ENCODE assay signal across 8 mouse cellular contexts in genomic region chr10:117223758-117224101, GRCm38 (mm10). TPM values are rescaled to one million over a fixed set of nuclear protein-coding genes. Genes with fewer than 3 reads are reported as not detected.
DNase-seq lines count a peak whose midpoint lies in the region; ATAC-seq and TF ChIP-seq lines count a peak whose summit lies in the region.

No protein-coding gene starts in this region.

- no peak for TF ChIP-seq CTCF in cerebellum, adult 2 months (IDR thresholded peaks at IDR 0.05; ENCODE audit: borderline replicate concordance, insufficient read depth, low read depth, low read length)
- no peak for TF ChIP-seq CTCF in spleen, adult 2 months (IDR thresholded peaks at IDR 0.05; ENCODE audit: extremely low read depth, insufficient read depth, insufficient read length, insufficient replicate concordance)
- TF ChIP-seq CTCF in stomach, postnatal 0 days (IDR thresholded peaks at IDR 0.05; ENCODE audit: low read depth): no peak

- H3K27ac ChIP-seq in cerebellum, adult 2 months (ENCODE audit: insufficient read depth, low read length): no peak overlapping the region
- H3K27ac ChIP-seq in spleen, adult 2 months (ENCODE audit: insufficient read depth, low read length): no peak overlapping the region
- H3K27ac ChIP-seq in liver, embryonic 11.5 days (ENCODE audit: low read depth, low read length): no peak overlapping the region
- H3K27ac ChIP-seq in stomach, postnatal 0 days (replicated peaks): peak overlapping the region; percentile 99; the same call in 1 of the 2 replicates

- TF ChIP-seq POLR2A in cerebellum, adult 2 months (IDR thresholded peaks at IDR 0.05; ENCODE audit: borderline replicate concordance, insufficient read depth, low read length): no peak
- TF ChIP-seq POLR2A in spleen, adult 2 months (IDR thresholded peaks at IDR 0.05; ENCODE audit: low read depth, low read length): no peak

- H3K4me3 ChIP-seq in cerebellum, adult 2 months (replicated peaks; ENCODE audit: insufficient read depth, low read depth, low read length): peak overlapping the region; percentile 74
- H3K4me3 ChIP-seq in spleen, adult 2 months (ENCODE audit: extremely low read depth, insufficient read depth, insufficient read length): peak overlapping the region; percentile 75
- peak overlapping the region; percentile 67 for H3K4me3 ChIP-seq in liver, embryonic 11.5 days (ENCODE audit: low read depth, low read length)
- H3K4me3 ChIP-seq in stomach, postnatal 0 days (ENCODE audit: low read depth, low read length): peak overlapping the region; percentile 84

- peak overlapping the region; percentile 95 for H3K9ac ChIP-seq in liver, embryonic 11.5 days (ENCODE audit: low read depth, low read length)
- H3K9ac ChIP-seq in stomach, postnatal 0 days (ENCODE audit: low read length): peak overlapping the region; percentile 96

- H3K9me3 ChIP-seq in liver, embryonic 11.5 days (ENCODE audit: control insufficient read depth, low read length): no peaks in the 10 kb centered on the region
- H3K9me3 ChIP-seq in stomach, postnatal 0 days (ENCODE audit: control insufficient read depth, low read length): no peaks in the 10 kb centered on the region

- H3K4me1 ChIP-seq in cerebellum, adult 2 months (ENCODE audit: control insufficient read depth, insufficient read depth, low read length): 0 out of 2 replicates have a peak, but pooled peaks cover 2% of the 10 kb centered on the region
- no peaks in the 10 kb centered on the region for H3K4me1 ChIP-seq in spleen, adult 2 months (ENCODE audit: control insufficient read depth, insufficient read depth, insufficient read length)
- peaks cover 12% of the 10 kb centered on the region for H3K4me1 ChIP-seq in liver, embryonic 11.5 days (replicated peaks; ENCODE audit: control insufficient read depth, insufficient read depth, low read length)
- 0 out of 2 replicates have a peak, but pooled peaks cover 3% of the 10 kb centered on the region for H3K4me1 ChIP-seq in stomach, postnatal 0 days (replicated peaks; ENCODE audit: control insufficient read depth, insufficient read depth)

- no peaks in the 10 kb centered on the region for H3K27me3 ChIP-seq in cerebellum, adult 2 months (ENCODE audit: control insufficient read depth, insufficient read depth, low read length)
- no peaks in the 10 kb centered on the region for H3K27me3 ChIP-seq in spleen, adult 2 months (ENCODE audit: control insufficient read depth, insufficient read depth, low read length)
- H3K27me3 ChIP-seq in liver, embryonic 11.5 days (replicated peaks; ENCODE audit: control insufficient read depth, insufficient read depth, low read length): no peaks in the 10 kb centered on the region
- no peaks in the 10 kb centered on the region for H3K27me3 ChIP-seq in stomach, postnatal 0 days (ENCODE audit: control insufficient read depth, insufficient read depth, low read length)

- TF ChIP-seq EP300 in stomach, postnatal 0 days (optimal IDR thresholded peaks at IDR 0.05): no peak

- peak overlapping the region; percentile 74 for H3K4me2 ChIP-seq in liver, embryonic 11.5 days
- H3K4me2 ChIP-seq in stomach, postnatal 0 days (replicated peaks; ENCODE audit: low read depth): peak overlapping the region; percentile 75

- WGBS in cerebellum, adult 2 months: 0% methylated on average over 9 of the region's 9 CpGs
- WGBS in spleen, adult 2 months: 3% methylated on average over 9 of the region's 9 CpGs
- under 1% methylated on average over 9 of the region's 9 CpGs for WGBS in liver, embryonic 11.5 days
- 0% methylated on average over 9 of the region's 9 CpGs for WGBS in stomach, postnatal 0 days

- peak; percentile 33; the same call in 1 of the 2 replicates for ATAC-seq in liver, embryonic 11.5 days (replicated peaks; ENCODE audit: low FRiP score)
- ATAC-seq in stomach, postnatal 0 days (ENCODE audit: low FRiP score, low TSS enrichment): no peak

- H3K36me3 ChIP-seq in spleen, adult 2 months (ENCODE audit: control insufficient read depth, insufficient read depth, low read length): peaks cover 19% of the 10 kb centered on the region
- peaks cover 25% of the 10 kb centered on the region; the same call in 1 of the 2 replicates for H3K36me3 ChIP-seq in liver, embryonic 11.5 days (ENCODE audit: control insufficient read depth, insufficient read depth, low read length)
- H3K36me3 ChIP-seq in stomach, postnatal 0 days (ENCODE audit: control insufficient read depth, insufficient read depth, low read length): peaks cover 7% of the 10 kb centered on the region; the same call in 1 of the 2 replicates

- DNase-seq in cerebellum, adult 2 months: no peak
- no peak for DNase-seq in cerebellum, postnatal 14 days
- DNase-seq in spleen, adult 2 months (ENCODE audit: low read depth in 1 of 2, low spot score in 2 of 2): no peak
- DNase-seq in spleen, postnatal 4 days (ENCODE audit: low spot score in 2 of 2): no peak
- DNase-seq in liver, embryonic 11.5 days (ENCODE audit: low spot score): no peak
- DNase-seq in stomach, postnatal 0 days (ENCODE audit: low spot score): no peak
- DNase-seq in layer of hippocampus, postnatal 25 days (ENCODE audit: extremely low spot score in 1 of 2, low spot score in 1 of 2): no peak
- DNase-seq in thymus, postnatal 25 days: no peak

RNA-seq across cellular contexts. Expression of gene Yeats4, which starts 0.6 kb away (rescaled TPM):
- 41.9 and 44.5 TPM in 2 replicates for polyA plus RNA-seq in cerebellum, adult 2 months (2012; rRNA removed)
- polyA plus RNA-seq in spleen, adult 2 months (2012; rRNA removed): 27.5 and 29.4 TPM in 2 replicates
- polyA plus RNA-seq in liver, embryonic 11.5 days (2014; fragmentation: Nextera tagmentation; extraction: Ambion mirVana): 83.2 and 85.4 TPM in 2 replicates
- 36.9 and 38.2 TPM in 2 replicates for polyA plus RNA-seq in stomach, postnatal 0 days (2015; fragmentation: Nextera tagmentation; extraction: Ambion mirVana)
- total RNA-seq in layer of hippocampus, postnatal 25 days (2021): 10 to 100 TPM; 44.6 to 52.6 TPM

RNA-seq across cellular contexts. Expression of gene 9530003J23Rik, which starts 14.8 kb away (rescaled TPM):
- not detected in 2 replicates for polyA plus RNA-seq in cerebellum, adult 2 months (2012; rRNA removed)
- not detected in 2 replicates for polyA plus RNA-seq in spleen, adult 2 months (2012; rRNA removed)
- 0.21 TPM in 1 of 2 replicates, not detected in the other for polyA plus RNA-seq in liver, embryonic 11.5 days (2014; fragmentation: Nextera tagmentation; extraction: Ambion mirVana)
- not detected in 2 replicates for polyA plus RNA-seq in stomach, postnatal 0 days (2015; fragmentation: Nextera tagmentation; extraction: Ambion mirVana)
- total RNA-seq in layer of hippocampus, postnatal 25 days (2021): not detected

RNA-seq across cellular contexts. Expression of gene Lyz2, which starts 58.4 kb away (rescaled TPM):
- 10.5 and 11.3 TPM in 2 replicates for polyA plus RNA-seq in cerebellum, adult 2 months (2012; rRNA removed)
- 672 and 749 TPM in 2 replicates for polyA plus RNA-seq in spleen, adult 2 months (2012; rRNA removed)
- 86.2 and 92.6 TPM in 2 replicates for polyA plus RNA-seq in liver, embryonic 11.5 days (2014; fragmentation: Nextera tagmentation; extraction: Ambion mirVana)
- polyA plus RNA-seq in stomach, postnatal 0 days (2015; fragmentation: Nextera tagmentation; extraction: Ambion mirVana): 48.9 and 54.0 TPM in 2 replicates
- total RNA-seq in layer of hippocampus, postnatal 25 days (2021): 10 to 100 TPM; 11.9 to 13.3 TPM
